In the genomic region with DNA sequence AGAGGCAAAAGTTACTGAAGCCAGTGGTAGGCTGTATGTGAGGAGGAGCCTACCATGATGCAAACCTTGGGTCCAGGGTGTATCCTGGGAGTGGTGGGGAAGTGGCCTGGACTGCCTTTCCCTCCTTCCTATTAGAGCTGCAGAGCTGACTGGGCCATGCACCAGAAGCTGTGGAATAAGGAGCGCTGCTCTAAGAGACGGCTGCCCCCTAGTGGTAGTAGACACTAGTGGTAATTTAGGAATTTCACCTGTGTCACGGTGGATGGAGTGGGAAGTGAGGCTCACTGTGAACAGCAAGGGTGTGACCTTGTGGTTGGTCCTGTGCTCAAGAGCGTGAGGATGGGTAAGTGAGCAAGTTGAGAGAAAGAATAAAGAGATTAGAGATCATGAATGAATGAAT, we compare ENCODE assay signal across 9 mouse cellular contexts. TPM values are rescaled to one million over a fixed set of nuclear protein-coding genes. Genes with fewer than 3 reads are reported as not detected.
DNase-seq lines count a peak whose midpoint lies in the region; ATAC-seq and TF ChIP-seq lines count a peak whose summit lies in the region.
"Had no signal": no experiment of that assay in that cellular context is flagged by ENCODE, and none has a peak within 500 bp of the region (broad histone marks: within the 10 kb centered on the region; RNA-seq: fewer than 3 reads in every experiment).

No protein-coding gene starts in this region.

- H3K27ac ChIP-seq in heart, adult 2 months: no peak overlapping the region
- H3K27ac ChIP-seq in heart, embryonic 11.5 days (ENCODE audit: low read depth, low read length): no peak overlapping the region
- H3K27ac ChIP-seq: liver, embryonic 15.5 days had no signal

- H3K36me3 ChIP-seq in heart, adult 2 months (ENCODE audit: control insufficient read depth, insufficient read depth, low read length): no peaks in the 10 kb centered on the region
- H3K36me3 ChIP-seq in heart, embryonic 11.5 days (ENCODE audit: control insufficient read depth, insufficient read depth, low read length): no peaks in the 10 kb centered on the region
- H3K36me3 ChIP-seq: liver, embryonic 15.5 days had no signal

- H3K9me3 ChIP-seq in heart, embryonic 11.5 days (replicated peaks; ENCODE audit: control insufficient read depth, low read length): no peaks in the 10 kb centered on the region
- H3K9me3 ChIP-seq: liver, embryonic 15.5 days had no signal

- no peak for TF ChIP-seq POLR2A in heart, adult 2 months (IDR thresholded peaks at IDR 0.05; ENCODE audit: insufficient read depth, low read depth, low read length)

- no peak overlapping the region for H3K4me3 ChIP-seq in heart, adult 2 months
- no peak overlapping the region for H3K4me3 ChIP-seq in heart, embryonic 11.5 days (ENCODE audit: low read depth, low read length)
- H3K4me3 ChIP-seq: liver, embryonic 15.5 days had no signal

- no peak for ATAC-seq in heart, embryonic 11.5 days (replicated peaks; ENCODE audit: insufficient number of reproducible peaks, low FRiP score, low TSS enrichment)

- no peak overlapping the region for H3K4me2 ChIP-seq in heart, embryonic 11.5 days
- H3K4me2 ChIP-seq: liver, embryonic 15.5 days had no signal

- H3K9ac ChIP-seq in heart, adult 2 months (ENCODE audit: low read depth, low read length): no peak overlapping the region
- no peak overlapping the region for H3K9ac ChIP-seq in heart, embryonic 11.5 days (ENCODE audit: low read depth, low read length)
- H3K9ac ChIP-seq: liver, embryonic 15.5 days had no signal

- H3K79me2 ChIP-seq in heart, adult 2 months (replicated peaks; ENCODE audit: control insufficient read depth, insufficient read depth, low read length): no peaks in the 10 kb centered on the region

- WGBS in heart, adult 2 months: 13% methylated on average over 4 of the region's 4 CpGs
- WGBS in heart, embryonic 11.5 days (ENCODE audit: insufficient replicate concordance): 13% methylated on average over 4 of the region's 4 CpGs

- intact Hi-C loops in heart, adult 2 months (cut with DNase I): loop anchor here (1.0 to 2.0 kb wide), 2 partner anchors 55 to 86 kb away; no protein-coding TSS in a partner anchor

- peak; percentile 95 for TF ChIP-seq CTCF in heart, adult 2 months (IDR thresholded peaks at IDR 0.05)

- H3K27me3 ChIP-seq in heart, adult 2 months (ENCODE audit: control insufficient read depth, insufficient read depth, low read length): peaks cover 4% of the 10 kb centered on the region
- H3K27me3 ChIP-seq in heart, embryonic 11.5 days (ENCODE audit: control insufficient read depth, insufficient read depth, low read length): peaks cover 45% of the 10 kb centered on the region

- TF ChIP-seq EP300 in heart, adult 2 months (IDR thresholded peaks at IDR 0.05; ENCODE audit: insufficient read depth, low read depth, low read length): 0 out of 2 replicates have a peak, but pooled peaks have one; percentile 44

- H3K4me1 ChIP-seq in heart, adult 2 months (ENCODE audit: control insufficient read depth, insufficient read depth, low read length): no peaks in the 10 kb centered on the region
- peaks cover 7% of the 10 kb centered on the region for H3K4me1 ChIP-seq in heart, embryonic 11.5 days (ENCODE audit: control insufficient read depth, insufficient read depth, low read length)

- peak; percentile 51 to 61 for DNase-seq in heart, adult 2 months
- peak; percentile 47 for DNase-seq in MN1 (ENCODE audit: low spot score)
- DNase-seq in cerebellum, adult 9-10 months: peak; percentile 90
- DNase-seq in gastrocnemius, postnatal 25 days: peak; percentile 27
- DNase-seq in kidney, postnatal 36 days: peak; percentile 85 to 88
- DNase-seq in lung, postnatal 10 days: peak; percentile 81
- DNase-seq in skeletal muscle tissue, adult 2 months (ENCODE audit: low read depth, low spot score): peak; percentile 49

RNA-seq across cellular contexts. Expression of a gene that starts 4.2 kb away (rescaled TPM):
- total RNA-seq in heart, adult 2 months (2021): 1 to 10 TPM; 3.7 to 5.6 TPM
- 2.8 and 2.9 TPM in 2 replicates for polyA plus RNA-seq in heart, adult 2 months (2012; rRNA removed)
- 0.10 and 0.16 TPM in 2 replicates for polyA plus RNA-seq in heart, embryonic 11.5 days (2014; fragmentation: Nextera tagmentation; extraction: Ambion mirVana)
- 1 to 10 TPM; 1.3 to 1.5 TPM for total RNA-seq in gastrocnemius, postnatal 25 days (2021)
- polyA plus RNA-seq: liver, embryonic 15.5 days had no signal

Comparison
In these comparisons a context has a peak if more than half of its experiments do, and no peak if none do; other contexts are left out.
1. DNase-seq: peak in every context shown above with its lines; median percentile 90 in cerebellum, adult 9-10 months; 86 in kidney, postnatal 36 days; 81 in lung, postnatal 10 days; 56 in heart, adult 2 months; 49 in skeletal muscle tissue, adult 2 months; 47 in MN1; 27 in gastrocnemius, postnatal 25 days.